Mouse (Mus musculus) kidney, postnatal 0 days (tissue): ENCODE measurements around the gene Hoxd10. TPM values are rescaled to one million over a fixed set of nuclear protein-coding genes. Genes with fewer than 3 reads are reported as not detected.

ENCODE experiments used
- ATAC-seq: fragments of 200-750 bp; cut with Nextera tagmentation; replicated peaks from 2 replicates; pipeline ENCODE4 v1.8.0; 2017; ENCODE audit warnings: low read depth, moderate number of reproducible peaks, moderate TSS enrichment, moderate library complexity; ENCODE audit not compliant: low FRiP score
- DNase-seq: peaks from one replicate; pipeline ENCODE4 v3.0.0-alpha.2; 2016; ENCODE audit warnings: low spot score
- H3K27ac ChIP-seq: fragments of 300-500 bp; sonication (generic); 2 replicates; pipeline ENCODE4 v1.5.1; 2014; ENCODE audit warnings: mild to moderate bottlenecking
- H3K27me3 ChIP-seq: fragments of 300-500 bp; sonication (generic); 2 replicates; pipeline ENCODE4 v1.6.1; 2014; ENCODE audit warnings: low read length, mixed read lengths; ENCODE audit not compliant: insufficient read depth
- H3K36me3 ChIP-seq: fragments of 300-500 bp; sonication (generic); 2 replicates; pipeline ENCODE4 v1.6.1; 2014; ENCODE audit warnings: low read length, mixed read lengths; ENCODE audit not compliant: insufficient read depth
- H3K4me1 ChIP-seq: fragments of 300-500 bp; sonication (generic); replicated peaks from 2 replicates; pipeline ENCODE4 v1.6.1; 2014; ENCODE audit warnings: antibody characterized with exemption, low read length, mixed read lengths; ENCODE audit not compliant: insufficient read depth
- H3K4me2 ChIP-seq: fragments of 300-500 bp; sonication (generic); 2 replicates; pipeline ENCODE4 v1.6.1; 2014; ENCODE audit warnings: mild to moderate bottlenecking, low read length, moderate library complexity, mixed read lengths
- H3K4me3 ChIP-seq: fragments of 300-500 bp; sonication (generic); replicated peaks from 2 replicates; pipeline ENCODE4 v1.5.1; 2014; ENCODE audit warnings: low read depth, low read length
- H3K9ac ChIP-seq: fragments of 300-500 bp; sonication (generic); 2 replicates; pipeline ENCODE4 v1.6.1; 2014; ENCODE audit warnings: low read depth, low read length
- H3K9me3 ChIP-seq: fragments of 300-500 bp; sonication (generic); replicated peaks from 2 replicates; pipeline ENCODE4 v1.6.1; 2016; ENCODE audit warnings: low read length, inconsistent platforms, mixed read lengths
- CTCF ChIP-seq: IDR thresholded peaks from 2 replicates; pipeline ENCODE4 v1.5.1; 2016; ENCODE audit warnings: antibody characterized with exemption, low read depth, mild to moderate bottlenecking, moderate library complexity
- WGBS: fragments of 180-500 bp; shearing (Covaris S2); extraction: QIAGEN DNeasy Blood & Tissue Kit; methylation state at CpG from one replicate; pipeline ENCODE4 v1.1.7; 2014; 5-methylcytosine and 5-hydroxymethylcytosine counted together
- polyA plus RNA-seq: library from polyadenylated mRNA; unstranded; fragments of >200 nt; fragmentation: Nextera tagmentation; extraction: Ambion mirVana; gene quantifications from 2 replicates; pipeline ENCODE4 v1.2.1, GENCODE M21; 2015

Hoxd10 gene
- polyA plus RNA-seq, 1 experiment from 2014 or later: 44.6 TPM

GRCm38 (mm10) chr2:74699053-74699430 is 7.3 kb downstream of the Hoxd10 start:
- WGBS: 3% methylated on average over 17 of the region's 17 CpGs
- H3K27ac ChIP-seq: peak overlapping the region; percentile 98
- TF ChIP-seq CTCF: no peak
- no peak for ATAC-seq
- H3K27me3 ChIP-seq: no peaks in the 10 kb centered on the region
- peaks cover 18% of the 10 kb centered on the region for H3K4me1 ChIP-seq
- H3K4me3 ChIP-seq: peak overlapping the region; percentile 91
- peak overlapping the region; percentile 90 for H3K4me2 ChIP-seq
- H3K36me3 ChIP-seq: no peaks in the 10 kb centered on the region
- H3K9ac ChIP-seq: peak overlapping the region; percentile 100
- no peak for DNase-seq
- H3K9me3 ChIP-seq: no peaks in the 10 kb centered on the region

- Histone ChIP-seq H3K4me2 (peak overlapping the region; percentile 90), H3K9me3 (no peaks in the 10 kb centered on the region), H3K36me3 (no peaks in the 10 kb centered on the region), H3K4me3 (peak overlapping the region; percentile 91), H3K4me1 (peaks cover 18% of the 10 kb centered on the region), H3K9ac (peak overlapping the region; percentile 100), H3K27ac (peak overlapping the region; percentile 98), H3K27me3 (no peaks in the 10 kb centered on the region)
- WGBS: 19% methylated on average over 23 of the region's 23 CpGs
- ATAC-seq (no peak), DNase-seq (no peak)
- TF ChIP-seq CTCF: no peak
Measured at GRCm38 (mm10) chr2:74699664-74700545, 8.2 kb downstream of the Hoxd10 start.

DNA sequence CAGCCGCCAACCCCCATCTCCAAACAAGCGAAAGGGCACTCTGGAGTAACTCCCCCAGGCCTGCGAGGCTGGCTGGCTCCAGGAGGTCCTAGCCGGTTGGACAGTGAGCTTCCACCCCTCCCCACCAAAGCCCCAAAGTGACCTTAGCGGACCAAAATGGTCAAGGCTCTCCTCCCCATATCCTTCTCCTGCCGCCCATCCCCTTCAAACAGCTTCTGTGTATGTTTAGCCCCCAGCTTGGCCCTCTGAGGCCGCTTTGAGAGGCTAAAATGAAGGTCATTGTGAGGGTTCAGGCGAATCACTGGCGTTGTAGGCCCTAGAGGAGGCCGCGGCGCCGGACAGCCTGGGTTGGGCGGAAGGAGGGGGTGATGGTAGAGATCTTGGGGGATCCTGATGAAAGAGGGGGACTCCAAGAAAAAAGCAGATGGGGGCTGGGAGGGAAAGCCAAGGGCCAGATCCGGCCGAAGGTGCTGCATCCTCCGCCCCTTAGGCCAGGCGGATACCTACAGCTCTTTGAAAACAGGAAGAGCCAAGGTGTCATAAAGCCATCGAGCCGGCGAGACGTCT is 8.9 kb downstream of the Hoxd10 start:
- H3K4me3 ChIP-seq: peak overlapping the region; percentile 91
- H3K4me2 ChIP-seq: peak overlapping the region; percentile 90

GRCm38 (mm10) chr2:74701949-74702819 is 10.5 kb downstream of the Hoxd10 start:
- no peaks in the 10 kb centered on the region for H3K9me3 ChIP-seq
- no peaks in the 10 kb centered on the region for H3K36me3 ChIP-seq
- TF ChIP-seq CTCF: peak; percentile 94
- H3K27me3 ChIP-seq: no peaks in the 10 kb centered on the region
- ATAC-seq (no peak), DNase-seq (peak; percentile 93)
- 0 out of 2 replicates have a peak overlapping the region, but pooled peaks have one; percentile 11 for H3K4me3 ChIP-seq
- WGBS: 13% methylated on average over 17 of the region's 17 CpGs
- peak overlapping the region; percentile 100 for H3K27ac ChIP-seq
- 0 out of 2 replicates have a peak overlapping the region, but pooled peaks have one; percentile 35 for H3K9ac ChIP-seq
- peak overlapping the region; percentile 90 for H3K4me2 ChIP-seq
- H3K4me1 ChIP-seq: peaks cover 12% of the 10 kb centered on the region

More for the DNA sequence above, 8.9 kb downstream of the Hoxd10 start:
- no peak for ATAC-seq
- TF ChIP-seq CTCF: no peak
- Histone ChIP-seq H3K9me3 (no peaks in the 10 kb centered on the region), H3K4me1 (peaks cover 14% of the 10 kb centered on the region), H3K27me3 (no peaks in the 10 kb centered on the region), H3K9ac (peak overlapping the region; percentile 100), H3K36me3 (no peaks in the 10 kb centered on the region), H3K27ac (peak overlapping the region; percentile 98)
- no peak for DNase-seq
- WGBS: 17% methylated on average over 22 of the region's 22 CpGs

GRCm38 (mm10) chr2:74702820-74703219 is 11.1 kb downstream of the Hoxd10 start:
- 0 out of 2 replicates have a peak overlapping the region, but pooled peaks have one; percentile 4 for H3K9ac ChIP-seq
- WGBS: 48% methylated on average over 6 of the region's 6 CpGs
- peaks cover 12% of the 10 kb centered on the region for H3K4me1 ChIP-seq
- no peak for ATAC-seq
- no peak for TF ChIP-seq CTCF
- H3K4me3 ChIP-seq: peak overlapping the region; percentile 89; the same call in 1 of the 2 replicates
- peak overlapping the region; percentile 100 for H3K27ac ChIP-seq
- H3K9me3 ChIP-seq: no peaks in the 10 kb centered on the region
- no peaks in the 10 kb centered on the region for H3K27me3 ChIP-seq
- DNase-seq: no peak
- no peaks in the 10 kb centered on the region for H3K36me3 ChIP-seq
- peak overlapping the region; percentile 81 for H3K4me2 ChIP-seq

- 37% methylated on average over 10 of the region's 10 CpGs for WGBS
- Histone ChIP-seq H3K4me3 (peak overlapping the region; percentile 89), H3K4me1 (peaks cover 12% of the 10 kb centered on the region), H3K9me3 (no peaks in the 10 kb centered on the region), H3K4me2 (peak overlapping the region; percentile 81), H3K27me3 (no peaks in the 10 kb centered on the region), H3K9ac (peak overlapping the region; percentile 100; the same call in 1 of the 2 replicates), H3K36me3 (no peaks in the 10 kb centered on the region), H3K27ac (peak overlapping the region; percentile 100)
- ATAC-seq (no peak), DNase-seq (no peak)
- no peak for TF ChIP-seq CTCF
Measured at GRCm38 (mm10) chr2:74703317-74703716, 11.6 kb downstream of the Hoxd10 start.
